Mouse (Mus musculus) lung, adult 18-20 months (tissue): Measurements from ENCODE around the gene Gm9887.
"Not testable (repeated sequence)": the region's sequence is repeated elsewhere in the genome, so short reads cannot be mapped to it uniquely, and the experiment has no call there.

Source experiments
- DNase-seq, 2 experiments: peaks; one replicate each; pipeline ENCODE4 v3.0.0; 2022; ENCODE audit warnings: mixed read lengths in 2 of 2

The Gm9887 gene

GRCm38 (mm10) chr12:69371854-69372671 is at the start of gene Gm9887, which contains the start of gene Arf6:
Gene Gm9887 (minus strand): TSS chr12:69372458.
Gene Arf6 (plus strand): TSS chr12:69372150.
- DNase-seq: peak; percentile 98

GRCm38 (mm10) chr12:69420716-69421115 is 48.5 kb upstream of the Gm9887 start:
- no peak for DNase-seq

GRCm38 (mm10) chr12:69419606-69420005 is 47.3 kb upstream of the Gm9887 start:
- no peak for DNase-seq

- DNase-seq: peak in 1 of 2 experiments; percentile 34
These were observed 46.9 kb upstream of the Gm9887 start for GRCm38 (mm10) chr12:69419017-69419605.

- DNase-seq: no peak
These were observed 46.3 kb upstream of the Gm9887 start for GRCm38 (mm10) chr12:69418606-69419005.

GRCm38 (mm10) chr12:69417701-69418291 is 45.5 kb upstream of the Gm9887 start:
- DNase-seq: no peak

- DNase-seq: no peak
These were observed 44.5 kb upstream of the Gm9887 start for GRCm38 (mm10) chr12:69416793-69417192.

GRCm38 (mm10) chr12:69414826-69415572 is 42.7 kb upstream of the Gm9887 start:
- no peak for DNase-seq

- DNase-seq: no peak
These were observed 41.0 kb upstream of the Gm9887 start for GRCm38 (mm10) chr12:69413303-69413702.

- DNase-seq: no peak
These were observed 39.7 kb upstream of the Gm9887 start for GRCm38 (mm10) chr12:69411936-69412335.

GRCm38 (mm10) chr12:69410767-69411166 is 38.5 kb upstream of the Gm9887 start:
- DNase-seq: no peak

- no peak for DNase-seq
These were observed 30.4 kb upstream of the Gm9887 start for GRCm38 (mm10) chr12:69402594-69403167.

- DNase-seq: no peak
These were observed 29.8 kb upstream of the Gm9887 start for GRCm38 (mm10) chr12:69402100-69402499.

- no peak for DNase-seq
These were observed 28.6 kb upstream of the Gm9887 start for GRCm38 (mm10) chr12:69400871-69401286.

GRCm38 (mm10) chr12:69400367-69400766 is 28.1 kb upstream of the Gm9887 start:
- no peak for DNase-seq

GRCm38 (mm10) chr12:69394456-69394855 is 22.2 kb upstream of the Gm9887 start:
- DNase-seq: no peak

GRCm38 (mm10) chr12:69393076-69393475 is 20.8 kb upstream of the Gm9887 start:
- DNase-seq: no peak

GRCm38 (mm10) chr12:69390000-69390698 is 17.9 kb upstream of the Gm9887 start:
- no peak for DNase-seq

- no peak for DNase-seq
These were observed 17.1 kb upstream of the Gm9887 start for GRCm38 (mm10) chr12:69389273-69389938.

GRCm38 (mm10) chr12:69388321-69388869 is 16.1 kb upstream of the Gm9887 start:
- no peak for DNase-seq

GRCm38 (mm10) chr12:69386281-69386732 is 14.0 kb upstream of the Gm9887 start:
- not testable (repeated sequence) for DNase-seq
